Mouse (Mus musculus) T-cell, adult 2 months (primary cell): Measurements from ENCODE around the gene Map2k1.
A peak's percentile ranks its signal among the peaks of the same experiment; 100 is the strongest.
"Not testable (repeated sequence)": the region's sequence is repeated elsewhere in the genome, so short reads cannot be mapped to it uniquely, and the experiment has no call there.

Experiments
- DNase-seq: peaks from one replicate; pipeline ENCODE4 v3.0.0; 2022; ENCODE audit warnings: low spot score

Map2k1 gene

DNA sequence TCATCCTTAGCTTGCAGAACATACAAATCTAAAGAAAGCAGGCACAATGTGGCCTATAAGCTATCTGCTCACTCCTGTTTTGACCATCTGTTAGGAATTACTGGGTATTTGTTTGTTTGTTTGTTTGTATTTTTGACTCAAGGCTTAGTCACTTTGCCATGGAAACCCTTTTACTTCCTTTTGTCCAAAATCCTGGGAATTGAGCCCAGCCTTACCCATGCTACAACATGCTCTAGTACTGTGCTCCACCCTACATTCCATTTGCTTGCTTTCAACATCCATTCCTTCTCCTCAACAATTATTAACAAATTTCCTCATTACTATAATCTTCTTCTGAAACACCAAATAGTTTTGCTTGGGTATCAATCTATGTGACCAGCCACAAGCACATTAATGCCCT lies 50.6 kb downstream of the Map2k1 start:
- DNase-seq: no peak

DNA sequence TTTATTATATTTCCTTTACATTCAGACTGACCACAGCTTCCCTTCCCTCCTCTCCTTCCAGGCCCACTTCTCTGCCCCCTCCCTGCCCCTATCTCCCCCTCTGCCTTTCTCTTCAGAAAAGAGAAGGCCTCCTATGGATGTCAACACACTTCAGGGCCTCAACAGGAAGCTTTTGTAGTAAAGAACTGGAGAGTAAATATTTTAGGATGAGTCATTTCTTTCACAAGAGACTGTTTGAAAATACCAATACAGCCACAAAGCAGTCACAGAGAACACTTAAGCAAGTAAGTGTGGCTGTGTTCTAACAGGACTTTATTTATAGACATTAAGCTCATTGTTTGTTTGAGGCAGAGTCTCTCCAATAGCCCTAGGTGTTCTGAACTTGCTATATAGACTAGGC lies 51.1 kb downstream of the Map2k1 start:
- no peak for DNase-seq

DNA sequence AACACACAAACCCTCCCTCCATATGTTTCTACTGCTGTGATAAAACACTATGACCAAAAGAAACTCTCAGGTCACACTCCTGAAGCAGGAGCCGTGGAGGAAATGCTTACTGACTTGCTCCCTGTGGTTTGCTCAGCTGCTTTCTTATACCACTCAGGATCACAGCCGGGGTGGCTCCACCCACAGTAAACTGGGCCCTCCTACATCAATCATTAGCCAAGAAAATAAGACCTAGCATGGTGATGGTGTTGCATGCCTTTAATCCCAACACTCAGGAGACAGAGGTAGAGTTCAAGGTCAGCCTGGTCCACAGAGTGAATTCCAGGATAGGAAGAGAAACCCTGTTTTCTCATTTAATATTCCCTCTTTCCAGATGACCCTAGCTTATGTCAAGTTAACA lies 53.5 kb downstream of the Map2k1 start:
- no peak for DNase-seq

DNA sequence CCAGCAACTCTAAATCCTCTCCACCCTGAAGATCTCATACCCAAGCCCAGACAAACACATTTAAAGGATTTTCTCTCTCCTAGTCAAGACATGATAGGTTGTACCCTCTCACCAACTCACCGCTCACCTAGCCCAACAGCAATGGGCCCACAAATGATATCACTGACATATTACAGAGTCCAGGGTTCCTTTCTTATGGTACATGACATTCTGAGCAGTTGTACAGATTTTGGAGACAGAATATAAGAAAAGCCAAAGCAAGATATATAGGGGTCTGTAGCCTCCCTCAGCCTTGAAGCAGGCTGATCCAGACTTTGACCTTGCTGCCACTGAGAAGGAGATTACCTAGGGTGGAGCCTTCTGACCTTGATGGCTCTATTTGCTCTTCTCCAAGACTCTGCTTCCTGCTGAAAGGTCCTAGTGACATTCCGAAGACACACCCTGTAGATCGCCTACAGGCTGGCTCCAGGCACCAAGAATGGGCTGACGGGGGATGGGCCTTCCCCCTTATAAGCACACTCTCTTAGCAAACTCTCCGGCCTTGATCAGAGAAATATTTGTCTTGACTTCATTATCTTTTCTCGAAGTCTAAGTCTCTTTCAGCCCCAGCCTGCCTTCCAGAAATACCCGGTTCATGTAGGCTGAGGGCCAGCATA lies 54.5 kb downstream of the Map2k1 start:
- not testable (repeated sequence) for DNase-seq

DNA sequence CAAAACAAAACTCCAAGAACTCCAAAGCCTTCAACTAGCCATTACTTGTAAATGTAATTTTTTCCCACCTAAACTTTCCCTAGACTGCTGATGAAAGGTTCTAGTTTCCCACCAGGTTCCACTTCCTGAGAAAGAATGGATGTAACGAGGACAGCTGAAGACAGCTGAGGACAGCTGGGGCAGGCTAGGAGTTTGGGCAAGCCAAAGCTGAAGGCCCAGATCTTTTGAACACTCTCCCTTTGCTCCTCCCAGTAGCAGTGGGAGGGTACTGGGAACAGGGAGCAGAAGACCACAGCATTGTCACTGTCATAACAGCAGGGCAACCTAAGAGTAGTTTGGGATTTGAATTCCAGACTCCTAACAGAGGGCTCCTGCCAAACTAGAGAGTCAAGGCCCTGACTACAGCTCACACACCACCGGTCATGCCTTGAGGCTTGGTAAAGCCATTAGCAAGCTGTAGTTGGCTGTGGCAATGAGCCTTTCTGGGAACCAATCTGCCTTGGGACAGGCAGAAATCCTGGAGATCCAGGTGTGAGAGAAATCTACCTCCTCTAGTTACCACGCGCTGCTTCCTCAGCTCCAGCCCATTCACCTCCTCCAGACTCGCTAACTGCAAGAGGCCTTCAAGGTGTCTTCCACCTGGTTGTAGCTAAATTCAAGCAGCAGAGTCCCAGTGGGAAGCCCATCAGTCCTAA lies 55.2 kb downstream of the Map2k1 start:
- no peak for DNase-seq

DNA sequence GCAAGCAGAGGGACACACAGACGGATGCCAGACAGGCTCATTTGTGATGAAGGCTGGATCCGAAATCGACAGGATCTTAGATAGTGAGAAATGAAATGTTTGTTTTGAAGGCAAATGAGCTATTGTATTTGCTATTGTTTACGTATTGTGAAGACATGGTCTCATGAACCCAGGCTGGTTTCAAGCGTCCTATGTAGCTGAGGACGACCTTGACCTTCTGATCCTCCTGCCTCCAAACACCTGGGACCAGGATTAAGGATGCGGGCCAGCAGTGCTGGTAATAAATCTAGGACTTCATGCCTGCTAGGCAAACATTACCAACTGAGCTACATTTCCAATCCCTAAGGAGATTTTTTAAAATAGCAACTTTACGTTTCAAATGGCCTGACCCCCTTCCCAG lies 55.9 kb downstream of the Map2k1 start:
- DNase-seq: no peak

DNA sequence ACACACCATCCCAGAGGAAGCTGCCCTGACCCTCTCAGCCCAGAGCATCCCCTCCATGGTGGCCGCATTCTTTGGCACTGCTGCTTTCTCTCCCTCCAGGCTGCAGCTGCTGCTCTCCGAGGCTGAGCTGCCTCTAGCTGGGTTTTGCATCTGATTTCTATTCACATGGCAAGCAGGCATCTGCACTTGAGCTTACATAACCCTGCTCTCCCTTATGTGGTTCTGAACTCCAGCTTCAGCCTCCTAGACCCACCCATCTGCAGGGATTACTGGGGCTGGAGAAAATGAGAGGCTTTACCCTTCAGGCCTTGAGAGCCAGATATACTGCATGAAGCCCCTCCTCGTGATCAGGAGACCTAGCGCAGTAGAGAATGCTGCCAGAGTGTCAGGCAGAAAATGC lies 57.9 kb downstream of the Map2k1 start:
- no peak for DNase-seq

DNA sequence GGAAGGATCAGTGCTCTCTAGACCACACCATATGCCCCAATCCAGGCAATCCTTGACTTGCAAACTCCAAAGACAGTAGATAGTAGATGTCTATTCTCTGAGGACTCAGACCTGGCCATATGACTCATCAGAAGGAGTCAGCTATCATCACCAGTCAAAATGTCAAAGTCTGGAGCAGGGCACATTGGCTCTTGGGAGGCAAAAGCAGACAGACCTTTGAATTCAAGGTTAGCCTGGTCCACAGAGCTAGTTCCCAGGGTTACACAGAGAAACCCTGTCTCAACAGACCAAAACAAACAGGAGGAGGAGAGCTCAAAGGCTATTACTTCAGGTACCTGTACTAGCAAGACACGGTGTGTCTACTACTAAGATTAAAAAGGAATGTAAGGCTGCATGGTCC lies 59.6 kb downstream of the Map2k1 start:
- no peak for DNase-seq

DNA sequence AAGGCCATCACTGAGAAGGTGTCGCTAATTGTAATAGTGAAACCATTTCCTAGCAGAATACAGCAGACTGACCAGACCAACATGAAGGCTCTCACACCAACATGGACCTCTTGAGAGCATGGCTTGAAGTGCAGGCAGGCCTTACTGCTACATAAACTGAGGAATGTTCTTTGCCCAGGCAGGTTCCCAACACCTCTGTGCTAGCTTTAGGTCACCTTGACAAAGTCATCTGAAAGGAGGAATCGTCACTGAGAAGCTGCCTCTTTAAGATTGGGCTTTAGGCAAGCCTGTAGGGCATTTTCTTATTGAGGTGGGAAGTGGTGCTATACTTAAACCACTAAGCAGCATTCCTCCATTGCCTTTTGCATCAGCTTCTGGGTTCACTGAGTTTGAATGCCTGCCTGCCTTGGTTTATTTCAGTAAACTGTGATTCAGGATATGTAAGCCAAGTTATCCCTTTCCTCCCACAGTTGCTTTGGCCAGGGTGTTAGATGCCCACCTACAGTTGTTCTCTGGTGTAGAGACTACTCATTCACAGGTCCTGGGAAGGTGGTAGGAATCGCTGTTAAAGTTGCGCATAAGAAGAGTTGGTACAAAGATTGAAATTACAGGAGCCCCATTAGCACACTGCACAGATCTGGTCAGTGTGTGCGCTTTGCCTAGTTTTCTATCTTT lies 69.1 kb downstream of the Map2k1 start:
- DNase-seq: no peak

DNA sequence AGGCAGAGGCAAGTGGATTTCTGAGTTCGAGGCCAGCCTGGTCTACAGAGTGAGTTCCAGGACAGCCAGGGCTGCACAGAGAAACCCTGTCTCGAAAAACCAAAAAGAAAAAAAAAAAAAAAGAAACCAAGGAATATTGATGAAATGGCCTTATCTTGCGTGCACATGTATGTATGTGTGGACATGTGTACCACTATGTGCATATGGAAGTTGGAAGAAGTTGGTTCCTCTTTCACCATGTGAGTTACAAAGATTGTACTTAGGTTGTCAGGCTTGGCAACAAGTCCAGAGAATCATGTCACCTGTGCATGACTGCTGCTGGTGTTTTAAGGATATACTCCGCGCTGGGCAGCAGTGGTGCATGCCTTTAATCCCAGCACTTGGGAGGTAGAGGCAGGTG lies 70.1 kb downstream of the Map2k1 start:
- DNase-seq: not testable (repeated sequence)

DNA sequence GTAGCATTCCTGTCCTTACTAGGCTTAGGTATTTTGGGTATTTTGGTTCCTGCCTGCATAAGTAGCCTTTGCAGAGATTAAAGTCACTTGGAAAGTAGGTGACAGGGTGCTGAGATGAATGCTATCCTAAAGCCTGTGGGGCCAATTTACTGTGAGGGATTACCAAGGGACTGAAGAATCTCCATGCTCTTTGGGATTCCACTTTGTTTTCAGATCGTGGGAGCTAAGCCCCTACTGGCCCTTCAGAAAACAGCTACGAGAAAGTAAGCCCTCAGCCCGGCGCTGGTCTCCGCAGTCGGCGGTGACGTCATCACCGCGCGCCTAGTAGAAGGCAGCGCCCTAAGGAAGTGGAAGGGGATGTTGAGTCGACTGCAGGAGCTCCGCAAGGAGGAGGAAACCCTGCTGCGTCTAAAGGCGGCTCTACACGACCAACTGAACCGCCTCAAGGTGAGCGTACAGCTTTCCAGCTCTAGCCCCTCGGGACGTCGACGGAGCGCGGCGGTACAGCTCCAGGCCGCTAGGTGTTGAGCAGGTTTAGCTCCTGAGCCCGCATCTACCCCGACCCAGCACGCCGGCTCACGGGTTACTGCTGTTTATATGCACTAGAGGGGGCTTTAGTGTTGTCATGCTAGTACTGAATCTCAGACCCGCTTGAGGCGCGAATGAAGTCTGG lies 74.3 kb downstream of the Map2k1 start, which contains the start of gene Snapc5:
Snapc5 (plus strand) TSS at position 301 of the 673 bp plus-strand sequence.
- peak; percentile 93 for DNase-seq

DNA sequence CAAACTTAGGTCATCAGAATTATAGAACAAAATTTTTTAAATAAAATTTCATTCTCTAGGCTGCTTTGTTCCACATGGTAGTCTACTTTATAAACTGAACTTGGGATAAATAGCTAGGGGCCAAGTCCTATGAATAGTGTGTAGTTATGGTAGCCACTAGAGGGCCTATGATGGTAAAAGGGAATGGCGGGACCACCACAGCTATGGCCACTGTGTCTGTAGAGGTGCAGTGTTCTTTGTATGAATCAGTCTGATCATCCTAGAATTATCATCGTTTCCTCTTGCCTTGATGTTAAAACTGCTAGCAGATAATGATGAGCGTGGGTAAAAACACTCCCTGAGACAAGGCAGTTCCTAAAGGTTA lies 74.8 kb downstream of the Map2k1 start:
- peak; percentile 20 for DNase-seq

DNA sequence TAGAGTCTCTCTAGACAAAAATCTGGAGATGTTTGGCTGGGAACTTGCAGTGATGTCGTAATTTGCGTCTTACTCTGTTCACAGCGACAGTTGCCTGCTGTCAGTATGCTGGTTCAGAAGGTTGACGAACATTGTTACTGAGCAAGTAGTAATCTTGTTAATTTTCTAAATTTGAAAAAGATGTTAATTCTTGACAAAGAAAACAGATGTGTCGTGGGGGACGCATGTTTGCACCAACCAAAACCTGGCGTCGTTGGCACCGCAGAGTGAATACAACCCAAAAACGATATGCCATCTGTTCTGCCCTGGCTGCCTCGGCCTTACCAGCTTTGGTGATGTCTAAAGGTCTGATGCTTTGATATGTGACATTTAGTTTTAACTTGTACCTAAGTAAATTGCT lies 78.1 kb downstream of the Map2k1 start:
- DNase-seq: no peak

DNA sequence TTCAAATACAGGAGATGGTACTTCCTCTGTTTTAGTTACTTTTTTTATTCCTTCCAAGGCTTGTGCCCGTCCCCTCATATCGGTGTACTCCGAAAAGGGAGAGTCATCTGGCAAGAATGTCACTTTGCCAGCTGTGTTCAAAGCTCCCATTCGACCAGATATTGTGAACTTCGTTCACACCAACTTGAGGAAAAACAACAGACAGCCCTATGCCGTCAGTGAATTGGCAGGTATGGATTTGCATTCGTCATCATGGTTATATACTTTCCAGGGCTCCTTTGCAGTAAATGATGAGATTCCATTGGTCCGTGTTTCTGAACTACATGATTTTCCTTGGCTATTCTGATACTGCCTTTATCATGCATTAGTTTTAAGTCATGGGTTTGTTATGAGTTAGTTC lies 78.7 kb downstream of the Map2k1 start:
- DNase-seq: no peak

DNA sequence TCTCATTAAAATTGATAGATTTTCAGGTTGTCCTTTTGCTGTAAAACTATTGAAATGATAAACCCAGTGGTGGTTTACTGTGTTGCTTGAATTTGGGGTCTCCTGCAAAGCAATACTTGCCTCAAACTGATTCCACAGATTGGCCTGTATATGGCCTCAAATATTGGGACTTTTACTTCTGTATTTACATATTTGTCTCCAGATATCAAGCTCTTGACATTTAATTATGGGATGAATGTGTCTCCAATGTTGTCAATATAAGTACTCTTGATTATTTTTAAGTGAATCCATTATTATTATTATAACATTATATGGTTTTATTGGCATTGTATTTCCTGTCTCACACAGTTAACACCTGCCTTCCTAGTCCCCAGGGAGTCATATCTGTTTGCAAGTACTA lies 79.1 kb downstream of the Map2k1 start:
- no peak for DNase-seq

DNA sequence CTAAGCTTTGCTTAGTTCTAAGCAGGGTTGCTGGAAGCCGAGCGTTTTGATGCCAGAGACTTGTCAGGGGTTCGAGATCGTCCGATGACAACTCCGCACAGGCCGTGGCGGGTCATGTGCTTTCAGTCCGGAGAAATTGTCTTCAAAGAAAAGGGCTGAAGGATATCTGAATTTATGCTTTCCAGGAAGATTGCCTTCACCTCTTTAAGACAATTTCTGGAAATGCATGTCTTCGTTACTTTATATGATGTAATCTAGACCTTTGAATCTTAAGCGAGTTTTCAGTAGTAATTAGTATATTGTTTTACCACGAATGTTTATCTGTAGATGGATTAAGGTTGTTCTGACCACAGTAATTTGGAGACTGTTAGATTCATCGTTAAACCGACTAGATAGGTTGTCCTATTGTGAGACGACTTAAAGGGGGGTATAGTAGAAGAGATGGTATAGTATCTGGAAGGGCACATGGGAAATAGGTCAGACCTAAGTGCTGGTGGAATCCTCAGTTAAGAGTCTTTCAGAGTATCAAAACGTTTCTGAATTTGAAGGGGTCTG lies 79.7 kb downstream of the Map2k1 start:
- no peak for DNase-seq

DNA sequence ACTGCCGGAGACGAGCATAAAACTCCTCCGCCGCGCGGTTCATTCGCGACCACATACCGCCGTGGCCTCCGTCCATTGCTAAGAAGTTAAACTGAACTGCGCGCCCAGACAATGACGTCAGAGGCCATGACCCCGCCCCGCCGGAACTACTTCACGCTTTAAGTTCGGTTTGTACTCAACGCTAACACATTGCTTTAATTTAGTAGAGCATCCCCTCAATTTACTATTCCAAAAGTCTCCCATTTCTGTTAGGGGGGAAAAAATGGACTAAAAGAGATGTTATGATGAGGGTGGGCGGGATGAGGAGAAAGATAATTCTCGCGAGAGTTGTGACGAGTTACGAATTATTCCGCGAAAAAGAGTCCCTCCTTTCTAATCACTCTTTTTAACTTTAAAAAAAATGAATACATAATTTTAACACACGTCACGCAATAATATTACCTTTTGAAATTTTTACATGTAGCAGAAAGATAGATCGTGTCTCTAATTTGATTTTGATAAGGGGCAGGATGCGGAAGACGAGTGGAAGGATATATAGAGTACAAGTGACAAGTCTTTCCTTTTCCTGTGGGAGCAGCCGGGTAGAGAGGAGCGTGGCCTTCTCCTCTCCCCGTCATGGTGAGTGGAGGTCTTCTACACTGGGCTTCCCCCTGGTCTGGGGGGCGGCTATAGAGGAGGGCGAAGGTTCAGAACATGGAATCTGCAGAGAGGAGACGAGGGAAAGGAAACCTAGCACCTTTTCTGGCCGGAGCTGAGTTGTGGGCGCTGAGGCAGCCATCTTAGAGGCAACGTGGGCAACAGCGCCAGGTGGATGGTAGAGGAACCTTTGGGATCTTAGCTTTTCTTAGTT lies 80.4 kb downstream of the Map2k1 start, which contains the start of the genes Zwilch and Rpl4:
Zwilch (minus strand) TSS at position 289 of the 850 bp plus-strand sequence.
Rpl4 (plus strand) TSS at position 560 of the 850 bp plus-strand sequence.
- peak; percentile 82 for DNase-seq

DNA sequence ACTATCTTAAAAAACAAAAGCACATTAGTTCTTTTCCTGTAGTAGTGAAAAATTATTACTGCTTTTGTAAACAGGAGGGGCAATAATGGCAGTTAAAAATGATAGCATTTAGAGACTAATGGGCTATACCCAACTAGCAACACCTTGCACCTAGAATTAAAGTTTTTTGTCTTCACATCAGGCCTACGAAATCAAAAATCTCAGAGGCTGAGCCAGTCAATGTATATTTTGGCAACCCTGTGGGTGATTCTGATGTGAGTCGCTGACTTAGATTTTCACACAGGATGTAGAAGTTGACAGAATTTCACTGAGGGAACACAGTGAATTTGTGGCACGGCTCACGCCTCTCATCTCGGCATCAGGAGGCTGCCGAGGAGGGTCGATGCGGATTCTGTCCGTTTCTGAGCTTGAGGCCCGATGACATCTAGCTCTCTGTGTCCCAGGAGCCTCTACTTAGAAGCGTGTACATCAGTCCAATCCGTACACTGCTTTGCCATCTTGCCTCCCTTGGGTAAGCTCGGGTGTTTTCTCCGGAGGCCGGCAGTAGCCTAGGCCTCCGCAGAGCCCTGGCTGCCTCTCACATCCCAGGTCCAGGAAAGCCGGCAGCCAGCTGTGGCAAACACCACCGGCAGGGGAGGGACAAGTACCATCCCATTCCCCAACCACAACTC lies 81.2 kb downstream of the Map2k1 start:
- DNase-seq: no peak

DNA sequence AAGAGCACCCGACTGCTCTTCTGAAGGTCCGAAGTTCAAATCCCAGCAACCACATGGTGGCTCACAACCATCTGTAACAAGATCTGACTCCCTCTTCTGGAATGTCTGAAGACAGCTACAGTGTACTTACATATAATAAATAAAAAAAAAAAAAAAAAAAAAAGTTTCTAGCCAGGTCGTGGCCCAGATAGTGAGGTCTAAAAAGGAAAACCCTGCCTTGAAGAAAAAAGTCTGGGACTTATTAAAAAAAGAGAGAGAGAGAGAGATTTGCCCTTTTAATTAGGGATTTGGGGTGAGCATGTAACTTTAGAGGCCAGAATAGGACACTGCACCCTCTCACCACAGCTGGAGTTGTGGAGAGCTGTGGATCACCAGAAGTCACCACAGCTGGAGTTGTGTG lies 83.5 kb downstream of the Map2k1 start:
- not testable (repeated sequence) for DNase-seq

DNA sequence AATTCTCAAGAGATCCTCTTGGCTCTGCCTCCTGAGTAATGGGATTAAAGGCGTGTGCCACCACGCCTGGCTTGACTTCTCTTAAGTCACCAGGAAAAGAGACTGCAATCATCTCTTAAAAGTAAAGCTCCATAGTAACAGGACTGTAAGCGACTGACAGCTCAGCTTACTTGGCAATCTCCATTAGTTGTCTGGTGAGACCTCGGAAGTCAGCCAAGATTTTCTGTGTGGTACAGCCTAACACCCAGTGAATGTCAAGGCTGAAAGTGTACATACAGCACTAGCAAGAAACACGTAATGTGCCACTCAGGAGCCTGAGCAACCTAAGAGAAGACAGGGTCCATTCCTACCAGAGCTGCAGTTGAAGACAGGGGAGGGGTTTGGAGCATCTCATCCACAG lies 93.0 kb downstream of the Map2k1 start:
- no peak for DNase-seq

DNA sequence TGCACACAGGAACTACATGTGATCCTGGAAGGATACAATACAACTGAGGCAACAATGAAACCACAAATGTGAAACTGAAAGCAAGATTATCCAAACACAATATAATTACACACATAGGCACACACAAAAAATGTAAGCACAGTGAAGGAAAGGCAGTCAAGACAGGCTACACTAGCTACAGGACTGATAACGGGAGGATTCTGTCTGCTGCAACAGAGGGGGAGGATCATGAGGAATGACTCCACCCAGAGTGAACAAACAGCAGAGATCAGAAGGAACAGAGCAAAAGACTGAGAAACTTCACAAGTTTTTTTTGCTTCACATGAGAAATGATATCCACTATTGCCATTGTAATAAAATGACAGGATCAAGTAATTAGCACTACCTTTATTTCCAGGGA lies 96.8 kb downstream of the Map2k1 start:
- DNase-seq: no peak
